ENCODE assay signal across 23 mouse cellular contexts in the genomic region with DNA sequence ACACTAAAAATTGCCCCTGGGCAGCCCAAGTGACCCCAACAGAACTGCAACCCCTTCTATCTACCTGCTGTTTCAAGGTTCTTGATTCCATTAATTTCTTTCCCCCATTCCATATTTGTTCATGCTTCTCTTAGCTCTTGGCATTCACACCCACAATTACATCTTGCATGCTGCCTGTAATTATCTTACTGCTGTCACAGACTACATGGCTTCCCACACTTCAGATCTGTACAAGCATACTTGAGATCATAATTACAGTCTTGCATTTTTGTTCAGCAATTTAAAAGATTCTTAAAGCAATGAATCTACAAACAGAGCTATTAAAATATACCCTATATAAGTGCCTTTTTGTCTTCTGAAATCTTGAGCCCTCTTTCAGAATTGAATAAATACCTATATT.
"Had no signal": no experiment of that assay in that cellular context is flagged by ENCODE, and none has a peak within 500 bp of the region (broad histone marks: within the 10 kb centered on the region; RNA-seq: fewer than 3 reads in every experiment).

No protein-coding gene starts in this region.

- H3K4me3 ChIP-seq: kidney, embryonic 15.5 days; limb, embryonic 10.5 days; limb, embryonic 13.5 days; liver, embryonic 12.5 days; liver, embryonic 15.5 days; lung, embryonic 15.5 days; megakaryocyte, embryonic 14.5 days; midbrain, embryonic 10.5 days; midbrain, embryonic 13.5 days; myocyte; neural tube, embryonic 13.5 days had no signal

- H3K4me1 ChIP-seq: kidney, embryonic 15.5 days; limb, embryonic 10.5 days; limb, embryonic 13.5 days; liver, embryonic 12.5 days; liver, embryonic 15.5 days; lung, embryonic 15.5 days; megakaryocyte, embryonic 14.5 days; midbrain, embryonic 10.5 days; midbrain, embryonic 13.5 days; neural tube, embryonic 13.5 days had no signal

- ATAC-seq: liver, embryonic 12.5 days; midbrain, embryonic 13.5 days; midbrain, embryonic 16.5 days had no signal

- H3K9me3 ChIP-seq: kidney, embryonic 15.5 days; limb, embryonic 10.5 days; limb, embryonic 13.5 days; liver, embryonic 12.5 days; liver, embryonic 15.5 days; lung, embryonic 15.5 days; megakaryocyte, embryonic 14.5 days; midbrain, embryonic 10.5 days; midbrain, embryonic 13.5 days; neural tube, embryonic 13.5 days had no signal

- H3K27me3 ChIP-seq: kidney, embryonic 15.5 days; limb, embryonic 13.5 days; liver, embryonic 12.5 days; liver, embryonic 15.5 days; lung, embryonic 15.5 days; megakaryocyte, embryonic 14.5 days; midbrain, embryonic 13.5 days; neural tube, embryonic 13.5 days had no signal

- H3K9ac ChIP-seq: kidney, embryonic 15.5 days; limb, embryonic 13.5 days; liver, embryonic 12.5 days; liver, embryonic 15.5 days; lung, embryonic 15.5 days; midbrain, embryonic 13.5 days; neural tube, embryonic 13.5 days had no signal

- H3K4me2 ChIP-seq: kidney, embryonic 15.5 days; limb, embryonic 13.5 days; liver, embryonic 12.5 days; liver, embryonic 15.5 days; lung, embryonic 15.5 days; midbrain, embryonic 13.5 days; neural tube, embryonic 13.5 days had no signal

- H3K27ac ChIP-seq: kidney, embryonic 15.5 days; limb, embryonic 10.5 days; limb, embryonic 13.5 days; liver, embryonic 12.5 days; liver, embryonic 15.5 days; lung, embryonic 15.5 days; midbrain, embryonic 10.5 days; midbrain, embryonic 13.5 days; neural tube, embryonic 13.5 days had no signal

- H3K36me3 ChIP-seq: kidney, embryonic 15.5 days; limb, embryonic 10.5 days; limb, embryonic 13.5 days; liver, embryonic 12.5 days; liver, embryonic 15.5 days; lung, embryonic 15.5 days; midbrain, embryonic 10.5 days; midbrain, embryonic 13.5 days; neural tube, embryonic 13.5 days had no signal

- DNase-seq: kidney, adult 8-10 months; kidney, postnatal 10 days; kidney, postnatal 4 days; layer of hippocampus, postnatal 36 days; liver; lung, adult 18-20 months; lung, postnatal 10 days; lung, postnatal 36 days; retina, postnatal 1 day; right cerebral cortex, postnatal 25 days; thymus, postnatal 25 days had no signal
